Mouse (Mus musculus) monocyte, adult 2 months (primary cell): ENCODE data around the gene Vmn1r183.
"Not testable (repeated sequence)": the region's sequence is repeated elsewhere in the genome, so short reads cannot be mapped to it uniquely, and the experiment has no call there.

ENCODE experiments used
- DNase-seq, 2 experiments: peaks; one replicate each; pipeline ENCODE4 v3.0.0; 2022; ENCODE audit warnings: low spot score in 2 of 2, low read depth in 1 of 2

Gene Vmn1r183

GRCm38 (mm10) chr7:24052660-24053304, at the start of gene Vmn1r183:
TSS of gene Vmn1r183 (plus strand) at chr7:24053254.
- DNase-seq, result no peak

- not testable (repeated sequence) for DNase-seq
Observed at GRCm38 (mm10) chr7:24074424-24074823, 21.4 kb downstream of the Vmn1r183 start.

DNA sequence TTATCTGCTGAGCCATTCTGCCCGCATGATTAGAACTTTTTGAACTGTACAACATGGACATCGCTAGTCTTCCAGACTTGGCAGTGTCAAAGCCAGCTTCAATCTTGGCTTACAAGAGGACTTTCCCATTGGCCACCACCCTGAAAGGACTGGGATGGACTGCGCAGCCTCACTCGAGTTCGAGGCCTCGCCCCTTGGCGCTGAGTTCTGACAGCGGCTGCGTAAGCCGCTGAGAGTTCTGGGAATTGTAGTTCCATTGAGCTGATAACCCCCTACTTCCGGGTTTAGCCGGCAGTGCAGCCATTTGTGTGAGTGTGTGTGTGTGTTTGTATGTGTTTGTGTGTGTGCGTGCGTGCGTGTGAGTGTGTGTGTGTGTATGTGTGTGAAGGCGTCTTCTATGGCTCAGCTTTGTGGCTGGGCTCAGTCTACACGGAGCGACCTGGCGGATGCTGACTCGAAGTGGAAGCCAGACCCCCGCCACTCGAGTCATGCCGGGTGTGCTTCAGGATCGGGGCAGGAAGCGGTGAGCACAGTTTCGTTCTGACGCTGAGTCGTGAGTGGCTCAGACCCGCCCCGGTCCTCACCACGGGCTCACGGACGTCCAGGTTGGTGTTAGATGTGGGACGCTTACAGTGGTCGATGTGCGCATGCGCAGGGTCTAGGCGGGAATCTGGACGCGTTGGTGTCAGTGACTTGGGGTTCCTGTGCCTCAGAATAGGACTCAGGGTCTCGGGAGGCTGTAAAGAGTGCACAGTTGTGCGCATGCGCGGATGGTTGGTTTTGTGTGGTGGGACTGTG, 28.8 kb downstream of the Vmn1r183 start, which contains the start of gene Zfp180:
Zfp180 (plus strand) TSS at position 291 of the 798 bp plus-strand sequence.
- DNase-seq, result peak; percentile 78 to 82

- DNase-seq, result no peak
Observed at GRCm38 (mm10) chr7:24082457-24083235, 29.6 kb downstream of the Vmn1r183 start.

DNA sequence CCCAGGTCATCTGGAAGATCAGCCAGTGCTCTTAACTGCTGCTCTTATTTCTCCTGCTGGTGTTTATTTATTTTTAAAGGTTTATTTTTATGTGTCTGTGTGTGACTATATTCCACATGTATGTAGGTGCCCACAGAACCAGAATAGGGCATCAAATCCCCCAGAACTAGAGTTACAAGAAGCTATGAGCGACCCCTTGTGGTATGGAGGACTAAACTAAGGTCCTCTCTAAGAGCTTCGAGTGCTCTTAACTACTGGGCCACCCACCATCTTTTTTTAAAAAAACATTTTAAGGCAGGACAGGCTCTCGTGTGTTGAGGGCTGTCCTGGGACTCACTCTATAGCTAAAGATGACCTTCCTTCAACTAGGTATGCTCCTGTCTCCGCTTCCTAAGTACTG, 33.8 kb downstream of the Vmn1r183 start:
- no peak for DNase-seq

GRCm38 (mm10) chr7:24087485-24088125, 34.6 kb downstream of the Vmn1r183 start:
- DNase-seq, result no peak

- no peak for DNase-seq
Observed at GRCm38 (mm10) chr7:24104403-24104802, 51.3 kb downstream of the Vmn1r183 start.

- no peak for DNase-seq
Observed at GRCm38 (mm10) chr7:24105144-24105703, 52.2 kb downstream of the Vmn1r183 start.

DNA sequence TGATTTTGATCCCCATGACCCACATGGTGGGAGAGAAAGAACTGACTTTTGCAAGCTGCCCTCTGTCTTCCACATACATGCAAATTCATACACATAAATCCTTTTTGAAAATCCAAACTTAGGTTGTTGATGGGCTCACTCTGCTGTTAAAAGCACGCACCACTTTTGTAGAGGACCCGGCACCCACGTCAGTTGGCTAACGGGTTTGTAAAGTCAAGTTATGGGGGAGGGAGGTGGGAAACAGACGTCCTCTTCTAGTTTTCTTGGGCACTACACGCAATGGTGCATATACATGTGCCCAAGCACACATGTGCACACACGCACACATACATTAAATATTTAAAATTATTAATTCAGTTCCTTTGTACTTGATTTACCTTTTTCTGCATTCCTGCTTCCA, 57.8 kb downstream of the Vmn1r183 start:
- DNase-seq, result no peak

DNA sequence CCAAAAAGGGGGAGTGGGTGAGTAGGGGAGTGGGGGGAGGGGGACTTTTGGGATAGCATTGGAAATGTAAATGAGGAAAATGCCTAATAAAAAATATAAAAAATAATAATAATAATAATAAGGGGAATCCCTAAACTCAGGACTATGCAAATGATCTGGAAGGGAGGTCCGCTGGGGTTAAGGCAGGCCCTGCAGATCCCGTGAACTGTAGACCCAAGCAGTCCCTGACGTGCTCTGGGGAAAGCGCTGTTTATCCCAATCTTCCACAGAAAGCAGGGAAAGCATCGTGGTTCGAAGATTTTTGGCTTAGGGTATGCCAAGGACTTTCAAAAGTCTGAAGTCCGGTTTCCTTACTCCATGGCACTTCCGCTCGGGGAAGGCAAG, 58.7 kb downstream of the Vmn1r183 start:
- no peak for DNase-seq

DNA sequence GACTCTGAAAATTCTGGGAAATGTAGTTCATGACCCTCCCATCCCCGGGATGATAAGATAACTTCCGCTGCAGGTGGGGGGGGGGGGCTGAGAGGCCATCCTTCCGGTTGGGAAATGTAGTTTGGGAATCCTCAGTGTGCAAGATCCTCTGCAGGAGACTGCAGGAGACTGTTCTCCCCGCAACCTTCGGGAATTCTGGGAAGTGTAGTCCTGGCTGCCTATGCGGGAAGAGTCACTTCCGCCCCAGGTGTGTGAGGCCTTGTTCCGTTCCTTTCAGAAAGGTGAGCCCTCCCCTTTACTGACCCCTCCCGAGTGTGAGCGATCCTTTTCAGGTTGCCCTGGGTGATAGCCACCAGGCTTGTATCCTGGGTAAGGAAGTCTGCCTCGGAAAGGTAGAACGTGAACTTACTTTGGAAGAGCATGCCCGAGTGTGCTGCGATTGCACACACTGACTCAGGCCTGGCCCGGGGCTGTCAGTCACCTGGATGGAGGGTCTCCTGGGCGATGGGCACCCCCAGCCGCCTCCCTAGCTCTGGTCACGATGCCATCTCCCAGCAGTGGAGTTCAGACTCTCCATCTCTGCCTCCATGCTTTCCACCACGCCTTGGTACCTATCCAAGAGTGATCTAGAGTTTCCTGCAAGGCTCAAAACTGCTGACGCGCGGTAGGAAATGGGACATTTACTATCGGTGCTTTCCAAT, 59.3 kb downstream of the Vmn1r183 start, which contains the start of gene Zfp112:
Zfp112 (plus strand) TSS at position 159 of the 701 bp plus-strand sequence.
- DNase-seq, result no peak

DNA sequence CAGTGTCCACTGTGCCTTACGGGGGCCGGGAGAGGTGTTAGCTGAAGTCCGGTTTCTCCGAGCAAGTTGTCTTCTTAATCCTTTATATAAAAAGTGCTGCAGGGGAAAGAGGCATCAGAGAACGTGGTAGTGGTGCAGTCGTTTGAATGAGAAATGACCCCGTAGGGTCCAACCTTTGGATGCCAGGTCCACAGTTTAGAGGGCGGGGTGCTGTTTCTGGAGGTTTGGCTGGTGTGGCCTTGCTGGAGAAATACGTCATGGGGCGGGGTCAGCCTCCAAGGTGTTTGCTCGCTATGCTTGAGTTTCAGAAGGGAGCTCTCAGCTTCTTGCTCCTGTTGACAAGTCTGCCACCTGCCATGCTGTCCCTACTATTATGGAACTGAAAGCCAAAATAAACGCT, 59.9 kb downstream of the Vmn1r183 start:
- DNase-seq, result no peak
